Mouse (Mus musculus) hindbrain, postnatal 0 days (tissue): ENCODE results near the gene Hist1h2ai. TPM values are rescaled to one million over a fixed set of nuclear protein-coding genes. Genes with fewer than 3 reads are reported as not detected.
A peak's percentile ranks its signal among the peaks of the same experiment; 100 is the strongest.
"Not testable (repeated sequence)": the region's sequence is repeated elsewhere in the genome, so short reads cannot be mapped to it uniquely, and the experiment has no call there.

ENCODE experiments used
- ATAC-seq: fragments of 200-750 bp; cut with Nextera tagmentation; 2 replicates; pipeline ENCODE4 v1.8.0; 2017; ENCODE audit warnings: mild to moderate bottlenecking, moderate TSS enrichment, moderate library complexity
- DNase-seq: peaks from one replicate; pipeline ENCODE4 v3.0.0-alpha.2; 2015; ENCODE audit warnings: low spot score
- H3K27ac ChIP-seq: fragments of 300-500 bp; sonication (generic); 2 replicates; pipeline ENCODE4 v1.5.1; 2014; ENCODE audit warnings: mild to moderate bottlenecking
- H3K27me3 ChIP-seq: fragments of 300-500 bp; sonication (generic); 2 replicates; pipeline ENCODE4 v1.6.1; 2014; ENCODE audit warnings: low read length, mixed read lengths; ENCODE audit not compliant: insufficient read depth
- H3K36me3 ChIP-seq: fragments of 300-500 bp; sonication (generic); 2 replicates; pipeline ENCODE4 v1.6.1; 2014; ENCODE audit warnings: low read length, mixed read lengths; ENCODE audit not compliant: insufficient read depth
- H3K4me1 ChIP-seq: fragments of 300-500 bp; sonication (generic); 2 replicates; pipeline ENCODE4 v1.6.1; 2014; ENCODE audit warnings: antibody characterized with exemption, low read length, mixed read lengths; ENCODE audit not compliant: insufficient read depth
- H3K4me2 ChIP-seq: fragments of 300-500 bp; sonication (generic); 2 replicates; pipeline ENCODE4 v1.6.1; 2014; ENCODE audit warnings: low read depth, mild to moderate bottlenecking, low read length, moderate library complexity, mixed read lengths
- H3K4me3 ChIP-seq: fragments of 300-500 bp; sonication (generic); 2 replicates; pipeline ENCODE4 v1.5.1; 2014; ENCODE audit warnings: low read length
- H3K9ac ChIP-seq: fragments of 300-500 bp; sonication (generic); replicated peaks from 2 replicates; pipeline ENCODE4 v1.6.1; 2014; ENCODE audit warnings: mild to moderate bottlenecking, low read length, moderate library complexity, mixed read lengths
- H3K9me3 ChIP-seq: fragments of 300-500 bp; sonication (generic); 2 replicates; pipeline ENCODE4 v1.6.1; 2016; ENCODE audit warnings: low read length, mixed read lengths
- CTCF ChIP-seq: IDR thresholded peaks from 2 replicates; pipeline ENCODE4 v1.5.1; 2016; ENCODE audit warnings: antibody characterized with exemption, control low read depth, low read depth
- WGBS: fragments of 180-500 bp; shearing (Covaris S2); extraction: QIAGEN DNeasy Blood & Tissue Kit; methylation state at CpG from one replicate; pipeline ENCODE4 v1.1.7; 2014; 5-methylcytosine and 5-hydroxymethylcytosine counted together
- microRNA-seq, 2 experiments: library from miRNA; unstranded; fragments of <30 nt; microRNA quantifications; one replicate each; pipeline ENCODE4; 2016
- polyA plus RNA-seq: library from polyadenylated mRNA; unstranded; fragments of >200 nt; fragmentation: Nextera tagmentation; extraction: Ambion mirVana; gene quantifications from 2 replicates; pipeline ENCODE4 v1.2.1, GENCODE M21; 2015
- total RNA-seq: library from RNA; depleted of rRNA; stranded (reverse); fragments of >200 nt; gene quantifications from 2 replicates; pipeline ENCODE4 v1.2.3, GENCODE M21; 2014; rRNA removed

The Hist1h2ai gene
- total and polyA plus RNA-seq, 2 experiments from 2014 or later = 5.8 to 934 TPM

GRCm38 (mm10) chr13:21753524-21754285 lies 37.5 kb downstream of the Hist1h2ai start, which contains the start of the genes Hist1h2ak and Hist1h2bn:
Gene Hist1h2ak, minus strand, starts transcription at chr13:21753827.
Gene Hist1h2bn, plus strand, starts transcription at chr13:21754123.
- H3K4me1 ChIP-seq, H3K27me3 ChIP-seq, H3K36me3 ChIP-seq, H3K9me3 ChIP-seq: not testable (repeated sequence)
- TF ChIP-seq CTCF = peak; percentile 44
- WGBS = under 1% methylated on average over 44 of the region's 50 CpGs
- Histone ChIP-seq H3K4me3 (peak within 1 kb of the TSS; percentile 44), H3K9ac (peak within 1 kb of the TSS; percentile 46; the same call in 1 of the 2 replicates), H3K27ac (peak within 1 kb of the TSS; percentile 90), H3K4me2 (peak within 1 kb of the TSS; percentile 64)
- DNase-seq (peak; percentile 94), ATAC-seq (peak; percentile 96)

- Histone ChIP-seq H3K27ac (peak overlapping the region; percentile 90; the same call in 1 of the 2 replicates), H3K4me3 (peak overlapping the region; percentile 44), H3K9ac (peak overlapping the region; percentile 38; the same call in 1 of the 2 replicates), H3K4me2 (peak overlapping the region; percentile 64)
- not testable (repeated sequence) for H3K36me3 ChIP-seq, H3K27me3 ChIP-seq, ATAC-seq, H3K9me3 ChIP-seq, H3K4me1 ChIP-seq
- DNase-seq = peak; percentile 64
- WGBS = under 1% methylated on average over 18 of the region's 26 CpGs
Observed at GRCm38 (mm10) chr13:21754294-21755001, 38.2 kb downstream of the Hist1h2ai start.

GRCm38 (mm10) chr13:21755707-21756106 lies 39.5 kb downstream of the Hist1h2ai start:
- WGBS = 70% methylated on average over 1 of the region's 1 CpGs
- H3K27ac ChIP-seq = no peak overlapping the region
- no peak for DNase-seq
- H3K4me2 ChIP-seq = 0 out of 2 replicates have a peak overlapping the region, but pooled peaks have one; percentile 18
- peaks cover 9% of the 10 kb centered on the region; the same call in 1 of the 2 replicates for H3K4me1 ChIP-seq
- H3K9me3 ChIP-seq = no peaks in the 10 kb centered on the region
- no peak overlapping the region for H3K9ac ChIP-seq
- H3K4me3 ChIP-seq = no peak overlapping the region
- H3K36me3 ChIP-seq = no peaks in the 10 kb centered on the region
- no peaks in the 10 kb centered on the region for H3K27me3 ChIP-seq
- TF ChIP-seq CTCF = no peak
- no peak for ATAC-seq

Small RNA genes within 50 kb of the gene (microRNA-seq; reads per million reads assigned to microRNA genes)
- gene Gm44357 (0 reads per million in 2 experiments), gene Gm44367 (0 reads per million in 2 experiments), gene Gm44454 (0 reads per million in 2 experiments)

Other genes starting within 250 kb of the Hist1h2ai start
Only the 30 nearest of the 32 such genes appear.
- not detected in 2 replicates for gene Gm10065, start 237.0 kb upstream of the Hist1h2ai start, total RNA-seq
- not detected in 2 replicates for gene Gm10065, start 237.0 kb upstream of the Hist1h2ai start, polyA plus RNA-seq
- gene AK157302, start 221.2 kb upstream of the Hist1h2ai start, total RNA-seq = 0.14 and 0.16 TPM in 2 replicates
- gene AK157302, start 221.2 kb upstream of the Hist1h2ai start, polyA plus RNA-seq = 0.43 and 0.53 TPM in 2 replicates
- gene Gm11273, start 215.0 kb upstream of the Hist1h2ai start, total RNA-seq = 20.4 and 83.2 TPM in 2 replicates
- 7.7 and 8.2 TPM in 2 replicates for gene Gm11273, start 215.0 kb upstream of the Hist1h2ai start, polyA plus RNA-seq
- gene Zkscan8, start 185.3 kb upstream of the Hist1h2ai start, total RNA-seq = 7.1 and 8.9 TPM in 2 replicates
- gene Zkscan8, start 185.3 kb upstream of the Hist1h2ai start, polyA plus RNA-seq = 2.7 and 2.8 TPM in 2 replicates
- gene Olfr1366, start 173.6 kb upstream of the Hist1h2ai start, total RNA-seq = not detected in 2 replicates
- 0.19 and 0.23 TPM in 2 replicates for gene Olfr1366, start 173.6 kb upstream of the Hist1h2ai start, polyA plus RNA-seq
- not detected in 2 replicates for gene Olfr1535, start 156.5 kb upstream of the Hist1h2ai start, total RNA-seq
- gene Olfr1535, start 156.5 kb upstream of the Hist1h2ai start, polyA plus RNA-seq = 0.11 and 0.16 TPM in 2 replicates
- not detected in 2 replicates for gene Olfr1364, start 134.7 kb upstream of the Hist1h2ai start, total RNA-seq
- not detected in 2 replicates for gene Olfr1364, start 134.7 kb upstream of the Hist1h2ai start, polyA plus RNA-seq
- not detected in 2 replicates for gene Olfr1362, start 102.4 kb upstream of the Hist1h2ai start, total RNA-seq
- gene Olfr1362, start 102.4 kb upstream of the Hist1h2ai start, polyA plus RNA-seq = not detected in 2 replicates
- not detected in 2 replicates for gene Olfr11, start 73.9 kb upstream of the Hist1h2ai start, total RNA-seq
- gene Olfr11, start 73.9 kb upstream of the Hist1h2ai start, polyA plus RNA-seq = 0.09 TPM in 1 of 2 replicates, not detected in the other
- not detected in 2 replicates for gene Olfr1361, start 53.0 kb upstream of the Hist1h2ai start, total RNA-seq
- gene Olfr1361, start 53.0 kb upstream of the Hist1h2ai start, polyA plus RNA-seq = not detected in 2 replicates
- gene Olfr1360, start 39.0 kb upstream of the Hist1h2ai start, total RNA-seq = not detected in 2 replicates
- not detected in 2 replicates for gene Olfr1360, start 39.0 kb upstream of the Hist1h2ai start, polyA plus RNA-seq
- not detected in 2 replicates for gene Olfr1359, start 18.3 kb upstream of the Hist1h2ai start, total RNA-seq
- not detected in 2 replicates for gene Olfr1359, start 18.3 kb upstream of the Hist1h2ai start, polyA plus RNA-seq
- 541 and 615 TPM in 2 replicates for gene Hist1h2bl, start 279 bp upstream of the Hist1h2ai start, total RNA-seq
- gene Hist1h2bl, start 279 bp upstream of the Hist1h2ai start, polyA plus RNA-seq = 1.2 TPM in 1 of 2 replicates, not detected in the other
- gene Hist1h3h, start 1.2 kb downstream of the Hist1h2ai start, total RNA-seq = 1,004 and 1,140 TPM in 2 replicates
- gene Hist1h3h, start 1.2 kb downstream of the Hist1h2ai start, polyA plus RNA-seq = 1.9 and 6.2 TPM in 2 replicates
- gene Hist1h2bm, start 5.6 kb downstream of the Hist1h2ai start, total RNA-seq = 1,597 and 1,943 TPM in 2 replicates
- 1.3 and 1.7 TPM in 2 replicates for gene Hist1h2bm, start 5.6 kb downstream of the Hist1h2ai start, polyA plus RNA-seq
- gene Hist1h4j, start 18.6 kb downstream of the Hist1h2ai start, total RNA-seq = 1,214 and 1,310 TPM in 2 replicates
- not detected in 2 replicates for gene Hist1h4j, start 18.6 kb downstream of the Hist1h2ai start, polyA plus RNA-seq
- 380 and 998 TPM in 2 replicates for gene Hist1h4k, start 34.1 kb downstream of the Hist1h2ai start, total RNA-seq
- gene Hist1h4k, start 34.1 kb downstream of the Hist1h2ai start, polyA plus RNA-seq = 1.6 and 1.9 TPM in 2 replicates
- 429 and 552 TPM in 2 replicates for gene Hist1h2ak, start 37.4 kb downstream of the Hist1h2ai start, total RNA-seq
- 9.9 and 13.6 TPM in 2 replicates for gene Hist1h2ak, start 37.4 kb downstream of the Hist1h2ai start, polyA plus RNA-seq
- gene Hist1h2bn, start 37.7 kb downstream of the Hist1h2ai start, total RNA-seq = 864 and 1,352 TPM in 2 replicates
- 1.1 TPM in 1 of 2 replicates, not detected in the other for gene Hist1h2bn, start 37.7 kb downstream of the Hist1h2ai start, polyA plus RNA-seq
- gene Hist1h1b, start 64.2 kb downstream of the Hist1h2ai start, total RNA-seq = 263 and 411 TPM in 2 replicates
- 10.0 and 11.7 TPM in 2 replicates for gene Hist1h1b, start 64.2 kb downstream of the Hist1h2ai start, polyA plus RNA-seq
- gene Hist1h3i, start 66.9 kb downstream of the Hist1h2ai start, total RNA-seq = 789 and 1,626 TPM in 2 replicates
- gene Hist1h3i, start 66.9 kb downstream of the Hist1h2ai start, polyA plus RNA-seq = 24.5 and 29.0 TPM in 2 replicates
- 641 and 1,093 TPM in 2 replicates for gene Hist1h2an, start 70.8 kb downstream of the Hist1h2ai start, total RNA-seq
- gene Hist1h2an, start 70.8 kb downstream of the Hist1h2ai start, polyA plus RNA-seq = 2.2 and 5.4 TPM in 2 replicates
- 234 and 289 TPM in 2 replicates for gene Hist1h2bp, start 71.0 kb downstream of the Hist1h2ai start, total RNA-seq
- gene Hist1h2bp, start 71.0 kb downstream of the Hist1h2ai start, polyA plus RNA-seq = 0.84 TPM in 1 of 2 replicates, not detected in the other
- 1,114 and 1,806 TPM in 2 replicates for gene Hist1h2bq, start 93.8 kb downstream of the Hist1h2ai start, total RNA-seq
- 4.8 and 6.4 TPM in 2 replicates for gene Hist1h2bq, start 93.8 kb downstream of the Hist1h2ai start, polyA plus RNA-seq
- gene Hist1h2ao, start 94.0 kb downstream of the Hist1h2ai start, total RNA-seq = not detected in 2 replicates
- gene Hist1h2ao, start 94.0 kb downstream of the Hist1h2ai start, polyA plus RNA-seq = not detected in 2 replicates
- 2.3 and 3.3 TPM in 2 replicates for gene Hist1h4m, start 95.3 kb downstream of the Hist1h2ai start, total RNA-seq
- gene Hist1h4m, start 95.3 kb downstream of the Hist1h2ai start, polyA plus RNA-seq = not detected in 2 replicates
- gene Hist1h4n, start 115.8 kb downstream of the Hist1h2ai start, total RNA-seq = 4,540 and 4,675 TPM in 2 replicates
- gene Hist1h4n, start 115.8 kb downstream of the Hist1h2ai start, polyA plus RNA-seq = 3.7 and 4.1 TPM in 2 replicates
- 1,318 and 1,554 TPM in 2 replicates for gene Hist1h2ap, start 117.1 kb downstream of the Hist1h2ai start, total RNA-seq
- 798 and 958 TPM in 2 replicates for gene Hist1h2ap, start 117.1 kb downstream of the Hist1h2ai start, polyA plus RNA-seq
- gene Hist1h2br, start 117.3 kb downstream of the Hist1h2ai start, total RNA-seq = 757 and 1,216 TPM in 2 replicates
- 4.7 and 7.4 TPM in 2 replicates for gene Hist1h2br, start 117.3 kb downstream of the Hist1h2ai start, polyA plus RNA-seq
- gene Zfp184, start 228.7 kb downstream of the Hist1h2ai start, total RNA-seq = 9.3 and 13.5 TPM in 2 replicates
- gene Zfp184, start 228.7 kb downstream of the Hist1h2ai start, polyA plus RNA-seq = 7.8 and 9.6 TPM in 2 replicates